Mouse (Mus musculus): ENCODE measurements around the gene Lrrn1.

Gene Lrrn1

DNA sequence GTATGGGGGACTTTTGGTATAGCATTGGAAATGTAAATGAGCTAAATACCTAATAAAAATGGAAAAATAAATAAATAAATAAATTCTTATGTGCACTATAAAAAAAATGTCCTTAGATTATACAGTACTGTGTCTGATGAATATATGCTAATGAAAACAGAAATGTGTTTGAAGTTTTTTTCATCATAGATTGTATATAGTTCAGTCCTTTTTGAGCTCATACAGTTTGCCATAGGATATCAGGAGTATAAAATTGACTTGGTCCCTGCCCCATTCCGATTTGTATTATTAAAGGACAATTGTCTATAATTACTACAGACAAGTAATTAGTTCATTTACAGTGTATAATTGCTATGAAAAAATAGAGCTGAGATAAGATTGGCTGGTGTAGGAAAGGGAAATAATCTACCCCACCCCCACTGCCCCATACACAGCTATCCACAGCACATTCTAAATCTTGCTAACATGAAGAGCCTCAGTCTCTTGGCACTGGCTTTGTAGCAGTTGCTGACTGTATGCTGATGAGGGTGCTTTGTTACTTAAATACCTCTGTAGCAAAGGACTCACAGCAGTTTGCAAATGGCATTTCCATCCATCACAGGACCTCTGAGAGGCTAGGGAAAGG, 54.3 kb downstream of the Lrrn1 start:
- no peak for DNase-seq (ENCODE audit: low spot score)

DNA sequence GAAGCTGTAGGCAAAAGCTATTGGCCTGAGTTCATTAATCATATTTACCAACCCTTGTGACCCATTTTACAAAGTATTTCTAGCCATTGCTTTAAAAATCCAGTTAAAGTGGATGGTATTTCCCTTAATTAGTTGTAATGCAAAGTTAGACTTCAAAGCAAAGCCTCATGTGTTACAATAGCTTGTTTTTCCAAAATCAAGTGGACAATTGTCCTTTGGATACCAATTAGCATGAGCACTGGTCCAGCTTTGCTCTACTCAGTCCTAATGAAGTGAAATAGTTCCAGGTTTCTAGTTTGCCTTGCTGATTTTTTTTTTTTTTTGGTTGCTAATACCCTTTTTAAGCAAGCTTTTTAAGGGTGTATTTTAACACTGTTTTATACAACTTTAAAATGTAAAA, 75.6 kb downstream of the Lrrn1 start:
- no peak for DNase-seq (ENCODE audit: low spot score)

DNA sequence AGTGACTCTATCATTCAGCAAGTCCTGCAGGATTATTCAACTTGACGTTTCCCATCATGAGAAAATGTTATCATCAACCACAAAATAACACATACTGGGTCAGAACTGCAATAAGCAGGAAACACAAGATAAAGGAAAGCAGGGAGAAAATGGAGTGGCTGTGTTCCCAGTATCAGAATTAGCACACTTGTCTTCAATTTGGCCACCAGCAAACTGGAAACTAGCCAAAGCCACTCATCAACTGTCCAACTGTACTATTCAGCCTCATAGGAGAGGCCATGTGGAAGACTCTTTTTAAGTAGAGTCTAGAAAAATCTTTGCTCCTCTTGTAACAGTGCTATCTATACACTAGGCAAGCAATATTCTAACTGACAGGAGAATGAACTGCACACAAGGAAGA, 84.7 kb downstream of the Lrrn1 start:
- DNase-seq (ENCODE audit: low spot score), result no peak
